Mouse (Mus musculus) neural tube, embryonic 11.5 days (tissue): ENCODE results near the gene Kcnh1. TPM values are rescaled to one million over a fixed set of nuclear protein-coding genes. Genes with fewer than 3 reads are reported as not detected.

Experiments used
- ATAC-seq: fragments of 200-750 bp; cut with Nextera tagmentation; 2 replicates; pipeline ENCODE4 v1.8.0; 2017; ENCODE audit warnings: moderate number of reproducible peaks, mild to moderate bottlenecking, moderate TSS enrichment, moderate library complexity; ENCODE audit not compliant: insufficient read depth, low FRiP score, low TSS enrichment
- DNase-seq: peaks from one replicate; pipeline ENCODE4 v3.0.0-alpha.2; 2015; ENCODE audit warnings: low spot score
- H3K27ac ChIP-seq: fragments of 300-500 bp; sonication (generic); 2 replicates; pipeline ENCODE4 v1.5.1; 2014; ENCODE audit warnings: low read depth, mild to moderate bottlenecking, low read length
- H3K27me3 ChIP-seq: fragments of 300-500 bp; sonication (generic); 2 replicates; pipeline ENCODE4 v1.6.1; 2014; ENCODE audit warnings: mild to moderate bottlenecking, low read length, mixed read lengths; ENCODE audit not compliant: control insufficient read depth, insufficient read depth
- H3K36me3 ChIP-seq: fragments of 300-500 bp; sonication (generic); 2 replicates; pipeline ENCODE4 v1.6.1; 2014; ENCODE audit warnings: mild to moderate bottlenecking, low read length, moderate library complexity, mixed read lengths; ENCODE audit not compliant: control insufficient read depth, insufficient read depth
- H3K4me1 ChIP-seq: fragments of 300-500 bp; sonication (generic); 2 replicates; pipeline ENCODE4 v1.6.1; 2014; ENCODE audit warnings: low read length, mixed read lengths; ENCODE audit not compliant: control insufficient read depth, insufficient read depth
- H3K4me2 ChIP-seq: fragments of 300-500 bp; sonication (generic); 2 replicates; pipeline ENCODE4 v1.6.1; 2014; ENCODE audit warnings: low read depth, mild to moderate bottlenecking, moderate library complexity
- H3K4me3 ChIP-seq: fragments of 300-500 bp; sonication (generic); 2 replicates; pipeline ENCODE4 v1.5.1; 2014; ENCODE audit warnings: low read depth, low read length
- H3K9ac ChIP-seq: fragments of 300-500 bp; sonication (generic); 2 replicates; pipeline ENCODE4 v1.6.1; 2014; ENCODE audit warnings: mild to moderate bottlenecking, low read length
- H3K9me3 ChIP-seq: fragments of 300-500 bp; sonication (generic); 2 replicates; pipeline ENCODE4 v1.6.1; 2016; ENCODE audit warnings: low read length; ENCODE audit not compliant: control insufficient read depth
- WGBS: fragments of 180-500 bp; shearing (Covaris S2); extraction: QIAGEN DNeasy Blood & Tissue Kit; methylation state at CpG from one replicate; pipeline ENCODE4 v1.1.7; 2014; 5-methylcytosine and 5-hydroxymethylcytosine counted together
- polyA plus RNA-seq: library from polyadenylated mRNA; unstranded; fragments of >200 nt; fragmentation: Nextera tagmentation; extraction: Ambion mirVana; gene quantifications from 2 replicates; pipeline ENCODE4 v1.2.1, GENCODE M21; 2014

The Kcnh1 gene
- polyA plus RNA-seq, 1 experiment from 2014 or later, result 1.0 TPM

- Histone ChIP-seq H3K9me3 (no peaks in the 10 kb centered on the region; the same call in 1 of the 2 replicates), H3K9ac (no peak overlapping the region), H3K36me3 (no peaks in the 10 kb centered on the region), H3K4me3 (no peak overlapping the region), H3K4me1 (no peaks in the 10 kb centered on the region), H3K27me3 (no peaks in the 10 kb centered on the region), H3K4me2 (no peak overlapping the region), H3K27ac (no peak overlapping the region)
- WGBS, result 72% methylated on average over 1 of the region's 1 CpGs
- DNase-seq (no peak), ATAC-seq (no peak)
Measured at GRCm38 (mm10) chr1:192232696-192233095, 42.1 kb downstream of the Kcnh1 start.

- Histone ChIP-seq H3K36me3 (no peaks in the 10 kb centered on the region), H3K9me3 (no peaks in the 10 kb centered on the region), H3K9ac (no peak overlapping the region; the same call in 1 of the 2 replicates), H3K4me1 (no peaks in the 10 kb centered on the region), H3K27me3 (no peaks in the 10 kb centered on the region), H3K4me2 (no peak overlapping the region), H3K4me3 (no peak overlapping the region), H3K27ac (no peak overlapping the region)
- DNase-seq, result no peak
- no peak for ATAC-seq
- 74% methylated on average over 3 of the region's 3 CpGs for WGBS
Measured at GRCm38 (mm10) chr1:192246836-192247235, 56.3 kb downstream of the Kcnh1 start.

- 86% methylated on average over 5 of the region's 5 CpGs for WGBS
- no peak for DNase-seq
- H3K27me3 ChIP-seq, result no peaks in the 10 kb centered on the region
Measured at GRCm38 (mm10) chr1:192259146-192259545, 68.6 kb downstream of the Kcnh1 start.

GRCm38 (mm10) chr1:192259616-192260015, 69.0 kb downstream of the Kcnh1 start:
- no peaks in the 10 kb centered on the region for H3K27me3 ChIP-seq
- no peak overlapping the region for H3K27ac ChIP-seq
- no peaks in the 10 kb centered on the region for H3K36me3 ChIP-seq
- DNase-seq (no peak), ATAC-seq (no peak)
- H3K4me1 ChIP-seq, result no peaks in the 10 kb centered on the region
- H3K9ac ChIP-seq, result no peak overlapping the region
- H3K9me3 ChIP-seq, result no peaks in the 10 kb centered on the region
- H3K4me3 ChIP-seq, result no peak overlapping the region
- 80% methylated on average over 7 of the region's 7 CpGs for WGBS
- no peak overlapping the region for H3K4me2 ChIP-seq

More at GRCm38 (mm10) chr1:192259146-192259545, 68.6 kb downstream of the Kcnh1 start:
- no peaks in the 10 kb centered on the region for H3K9me3 ChIP-seq
- ATAC-seq, result no peak
- no peak overlapping the region for H3K27ac ChIP-seq
- no peaks in the 10 kb centered on the region for H3K36me3 ChIP-seq
- no peak overlapping the region for H3K9ac ChIP-seq
- no peak overlapping the region for H3K4me2 ChIP-seq
- H3K4me3 ChIP-seq, result no peak overlapping the region
- no peaks in the 10 kb centered on the region for H3K4me1 ChIP-seq

- DNase-seq (no peak), ATAC-seq (no peak)
- H3K4me1 ChIP-seq, result no peaks in the 10 kb centered on the region
- no peaks in the 10 kb centered on the region for H3K36me3 ChIP-seq
- no peak overlapping the region for H3K27ac ChIP-seq
- WGBS, result 93% methylated on average over 1 of the region's 1 CpGs
- no peak overlapping the region for H3K4me2 ChIP-seq
- no peaks in the 10 kb centered on the region for H3K9me3 ChIP-seq
- H3K9ac ChIP-seq, result no peak overlapping the region
- H3K4me3 ChIP-seq, result no peak overlapping the region
- no peaks in the 10 kb centered on the region for H3K27me3 ChIP-seq
Measured at GRCm38 (mm10) chr1:192265704-192266103, 75.1 kb downstream of the Kcnh1 start.

GRCm38 (mm10) chr1:192266956-192267355, 76.4 kb downstream of the Kcnh1 start:
- Histone ChIP-seq H3K27me3 (no peaks in the 10 kb centered on the region), H3K4me2 (no peak overlapping the region), H3K9me3 (no peaks in the 10 kb centered on the region), H3K27ac (no peak overlapping the region), H3K4me3 (no peak overlapping the region), H3K4me1 (no peaks in the 10 kb centered on the region), H3K36me3 (no peaks in the 10 kb centered on the region), H3K9ac (no peak overlapping the region)
- DNase-seq (no peak), ATAC-seq (no peak)
- WGBS, result 88% methylated on average over 6 of the region's 6 CpGs

- H3K9ac ChIP-seq, result no peak overlapping the region
- H3K27ac ChIP-seq, result no peak overlapping the region
- ATAC-seq (no peak), DNase-seq (no peak)
- no peak overlapping the region for H3K4me3 ChIP-seq
- H3K9me3 ChIP-seq, result no peaks in the 10 kb centered on the region
- no peaks in the 10 kb centered on the region for H3K4me1 ChIP-seq
- WGBS, result 83% methylated on average over 5 of the region's 5 CpGs
- H3K4me2 ChIP-seq, result no peak overlapping the region
- no peaks in the 10 kb centered on the region for H3K27me3 ChIP-seq
- H3K36me3 ChIP-seq, result no peaks in the 10 kb centered on the region
Measured at GRCm38 (mm10) chr1:192268878-192269277, 78.3 kb downstream of the Kcnh1 start.

GRCm38 (mm10) chr1:192269911-192270310, 79.3 kb downstream of the Kcnh1 start:
- Histone ChIP-seq H3K4me3 (no peak overlapping the region), H3K9me3 (no peaks in the 10 kb centered on the region), H3K4me1 (no peaks in the 10 kb centered on the region), H3K36me3 (no peaks in the 10 kb centered on the region), H3K27ac (no peak overlapping the region), H3K27me3 (no peaks in the 10 kb centered on the region), H3K4me2 (no peak overlapping the region), H3K9ac (no peak overlapping the region)
- 85% methylated on average over 9 of the region's 9 CpGs for WGBS
- DNase-seq (no peak), ATAC-seq (no peak)

GRCm38 (mm10) chr1:192277801-192278385, 87.3 kb downstream of the Kcnh1 start:
- no peaks in the 10 kb centered on the region for H3K27me3 ChIP-seq
- no peak for ATAC-seq
- H3K9ac ChIP-seq, result no peak overlapping the region
- H3K4me3 ChIP-seq, result no peak overlapping the region
- H3K27ac ChIP-seq, result no peak overlapping the region
- no peaks in the 10 kb centered on the region for H3K4me1 ChIP-seq
- H3K4me2 ChIP-seq, result no peak overlapping the region
- no peaks in the 10 kb centered on the region for H3K36me3 ChIP-seq
- WGBS, result 75% methylated on average over 5 of the region's 5 CpGs
- H3K9me3 ChIP-seq, result no peaks in the 10 kb centered on the region
- DNase-seq, result no peak
